ENCODE assay signal across 7 mouse cellular contexts in genomic region chr5:123603496-123603895, GRCm38 (mm10). TPM values are rescaled to one million over a fixed set of nuclear protein-coding genes. Genes with fewer than 3 reads are reported as not detected.
DNase-seq lines count a peak whose midpoint lies in the region; ATAC-seq and TF ChIP-seq lines count a peak whose summit lies in the region.

No protein-coding gene starts in this region.

- H3K4me1 ChIP-seq in kidney, adult 2 months (ENCODE audit: control insufficient read depth, insufficient read depth, low read length), result no peaks in the 10 kb centered on the region
- no peaks in the 10 kb centered on the region for H3K4me1 ChIP-seq in kidney, embryonic 16.5 days (ENCODE audit: insufficient read depth, low read length)
- no peaks in the 10 kb centered on the region for H3K4me1 ChIP-seq in forebrain, postnatal 0 days (ENCODE audit: insufficient read depth)
- no peaks in the 10 kb centered on the region; the same call in 1 of the 2 replicates for H3K4me1 ChIP-seq in liver, embryonic 11.5 days (replicated peaks; ENCODE audit: control insufficient read depth, insufficient read depth, low read length)

- no peak overlapping the region for H3K9ac ChIP-seq in kidney, embryonic 16.5 days (replicated peaks; ENCODE audit: low read length)
- no peak overlapping the region for H3K9ac ChIP-seq in forebrain, postnatal 0 days
- H3K9ac ChIP-seq in liver, embryonic 11.5 days (ENCODE audit: low read depth, low read length), result no peak overlapping the region

- peaks cover 1% of the 10 kb centered on the region for H3K36me3 ChIP-seq in kidney, adult 2 months (ENCODE audit: control insufficient read depth, insufficient read depth, low read length)
- H3K36me3 ChIP-seq in kidney, embryonic 16.5 days (ENCODE audit: insufficient read depth, low read length), result peaks cover 20% of the 10 kb centered on the region
- H3K36me3 ChIP-seq in forebrain, postnatal 0 days (ENCODE audit: insufficient read depth), result peaks cover 70% of the 10 kb centered on the region
- H3K36me3 ChIP-seq in liver, embryonic 11.5 days (ENCODE audit: control insufficient read depth, insufficient read depth, low read length), result peaks cover 16% of the 10 kb centered on the region; the same call in 1 of the 2 replicates

- no peak for ATAC-seq in kidney, embryonic 16.5 days (ENCODE audit: low FRiP score, low TSS enrichment)
- ATAC-seq in forebrain, postnatal 0 days, result peak; percentile 84
- ATAC-seq in liver, embryonic 11.5 days (replicated peaks; ENCODE audit: low FRiP score), result no peak

- no peak for TF ChIP-seq CTCF in kidney, adult 2 months (conservative IDR thresholded peaks at IDR 0.05; ENCODE audit: insufficient read depth, insufficient read length, low read depth, low read length)
- no peak for TF ChIP-seq CTCF in forebrain, postnatal 0 days (IDR thresholded peaks at IDR 0.05; ENCODE audit: low read depth)

- peak overlapping the region; percentile 39; the same call in 1 of the 2 replicates for H3K27ac ChIP-seq in kidney, adult 2 months (ENCODE audit: insufficient read depth, low read depth, low read length)
- H3K27ac ChIP-seq in kidney, embryonic 16.5 days (ENCODE audit: low read length), result no peak overlapping the region
- H3K27ac ChIP-seq in forebrain, postnatal 0 days (ENCODE audit: low read depth, low read length), result peak overlapping the region; percentile 46; the same call in 1 of the 2 replicates
- H3K27ac ChIP-seq in liver, embryonic 11.5 days (ENCODE audit: low read depth, low read length), result no peak overlapping the region

- no peaks in the 10 kb centered on the region for H3K27me3 ChIP-seq in kidney, adult 2 months (replicated peaks; ENCODE audit: control insufficient read depth, insufficient read depth, low read length)
- H3K27me3 ChIP-seq in kidney, embryonic 16.5 days (ENCODE audit: insufficient read depth, low read length), result no peaks in the 10 kb centered on the region
- H3K27me3 ChIP-seq in forebrain, postnatal 0 days (ENCODE audit: insufficient read depth, low read length), result no peaks in the 10 kb centered on the region
- no peaks in the 10 kb centered on the region for H3K27me3 ChIP-seq in liver, embryonic 11.5 days (replicated peaks; ENCODE audit: control insufficient read depth, insufficient read depth, low read length)

- no peak overlapping the region for H3K4me2 ChIP-seq in kidney, embryonic 16.5 days (replicated peaks; ENCODE audit: low read depth, low read length)
- H3K4me2 ChIP-seq in forebrain, postnatal 0 days (ENCODE audit: low read depth), result no peak overlapping the region
- H3K4me2 ChIP-seq in liver, embryonic 11.5 days, result no peak overlapping the region

- H3K4me3 ChIP-seq in kidney, adult 2 months (ENCODE audit: insufficient read depth, low read depth, low read length), result no peak overlapping the region
- H3K4me3 ChIP-seq in kidney, embryonic 16.5 days (ENCODE audit: low read length), result no peak overlapping the region
- H3K4me3 ChIP-seq in forebrain, postnatal 0 days (ENCODE audit: low read depth, low read length), result no peak overlapping the region
- H3K4me3 ChIP-seq in liver, embryonic 11.5 days (ENCODE audit: low read depth, low read length), result no peak overlapping the region

- TF ChIP-seq POLR2A in kidney, adult 2 months (IDR thresholded peaks at IDR 0.05; ENCODE audit: low read depth, low read length), result no peak

- no peaks in the 10 kb centered on the region for H3K9me3 ChIP-seq in kidney, embryonic 16.5 days (ENCODE audit: low read length)
- H3K9me3 ChIP-seq in forebrain, postnatal 0 days (ENCODE audit: low read length), result no peaks in the 10 kb centered on the region
- H3K9me3 ChIP-seq in liver, embryonic 11.5 days (ENCODE audit: control insufficient read depth, low read length), result no peaks in the 10 kb centered on the region

- WGBS in kidney, adult 2 months, result 39% methylated on average over 11 of the region's 11 CpGs
- WGBS in kidney, embryonic 16.5 days, result 32% methylated on average over 11 of the region's 11 CpGs
- 45% methylated on average over 11 of the region's 11 CpGs for WGBS in forebrain, postnatal 0 days
- WGBS in liver, embryonic 11.5 days, result 50% methylated on average over 11 of the region's 11 CpGs

- DNase-seq in kidney, adult 2 months, result peak; percentile 66
- peak; percentile 8 to 33 for DNase-seq in adrenal gland, postnatal 36 days
- DNase-seq in forebrain, postnatal 0 days, result peak; percentile 49
- peak; percentile 72 to 79 for DNase-seq in left cerebral cortex, adult 9 months (ENCODE audit: low spot score in 2 of 2)
- DNase-seq in liver, embryonic 11.5 days (ENCODE audit: low spot score), result no peak
- no peak for DNase-seq in B cell, adult 2 months

RNA-seq across cellular contexts. Expression of gene Vps33a, which starts 30.7 kb away (rescaled TPM):
- 22.6 and 24.1 TPM in 2 replicates for polyA plus RNA-seq in kidney, adult 2 months (2012; rRNA removed)
- 30.2 and 33.1 TPM in 2 replicates for polyA plus RNA-seq in kidney, embryonic 16.5 days (2015; fragmentation: Nextera tagmentation; extraction: Ambion mirVana)
- 10 to 100 TPM; 37.4 to 43.4 TPM for total RNA-seq in adrenal gland, postnatal 36 days (2021)
- total RNA-seq in forebrain, postnatal 0 days (2014; rRNA removed), result 53.6 and 63.1 TPM in 2 replicates
- polyA plus RNA-seq in forebrain, postnatal 0 days (2015; fragmentation: Nextera tagmentation; extraction: Ambion mirVana), result 34.2 and 43.2 TPM in 2 replicates
- 36.0 and 36.9 TPM in 2 replicates for polyA plus RNA-seq in liver, embryonic 11.5 days (2014; fragmentation: Nextera tagmentation; extraction: Ambion mirVana)

Comparison
In these comparisons a context has a peak if more than half of its experiments do, and no peak if none do; other contexts are left out.
1. H3K27ac ChIP-seq: peak in kidney, adult 2 months (single experiment) and forebrain, postnatal 0 days (single experiment); none in kidney, embryonic 16.5 days (single experiment) and liver, embryonic 11.5 days (single experiment).
2. DNase-seq: peak in kidney, adult 2 months (single experiment), adrenal gland, postnatal 36 days (2 of 2), forebrain, postnatal 0 days (single experiment) and left cerebral cortex, adult 9 months (2 of 2); none in liver, embryonic 11.5 days (single experiment) and B cell, adult 2 months (0 of 2).